Mouse (Mus musculus): ENCODE results near the gene Fitm1.
A peak's percentile ranks its signal among the peaks of the same experiment; 100 is the strongest.

Fitm1 gene

GRCm38 (mm10) chr14:55570588-55570987 is 4.8 kb upstream of the Fitm1 start:
- DNase-seq: no peak

- DNase-seq: no peak
Observed at GRCm38 (mm10) chr14:55571760-55572159, 3.7 kb upstream of the Fitm1 start.

GRCm38 (mm10) chr14:55575711-55576110 is 294 bp downstream of the Fitm1 start:
- DNase-seq: no peak

GRCm38 (mm10) chr14:55576376-55576775 is 959 bp downstream of the Fitm1 start:
- no peak for DNase-seq

DNA sequence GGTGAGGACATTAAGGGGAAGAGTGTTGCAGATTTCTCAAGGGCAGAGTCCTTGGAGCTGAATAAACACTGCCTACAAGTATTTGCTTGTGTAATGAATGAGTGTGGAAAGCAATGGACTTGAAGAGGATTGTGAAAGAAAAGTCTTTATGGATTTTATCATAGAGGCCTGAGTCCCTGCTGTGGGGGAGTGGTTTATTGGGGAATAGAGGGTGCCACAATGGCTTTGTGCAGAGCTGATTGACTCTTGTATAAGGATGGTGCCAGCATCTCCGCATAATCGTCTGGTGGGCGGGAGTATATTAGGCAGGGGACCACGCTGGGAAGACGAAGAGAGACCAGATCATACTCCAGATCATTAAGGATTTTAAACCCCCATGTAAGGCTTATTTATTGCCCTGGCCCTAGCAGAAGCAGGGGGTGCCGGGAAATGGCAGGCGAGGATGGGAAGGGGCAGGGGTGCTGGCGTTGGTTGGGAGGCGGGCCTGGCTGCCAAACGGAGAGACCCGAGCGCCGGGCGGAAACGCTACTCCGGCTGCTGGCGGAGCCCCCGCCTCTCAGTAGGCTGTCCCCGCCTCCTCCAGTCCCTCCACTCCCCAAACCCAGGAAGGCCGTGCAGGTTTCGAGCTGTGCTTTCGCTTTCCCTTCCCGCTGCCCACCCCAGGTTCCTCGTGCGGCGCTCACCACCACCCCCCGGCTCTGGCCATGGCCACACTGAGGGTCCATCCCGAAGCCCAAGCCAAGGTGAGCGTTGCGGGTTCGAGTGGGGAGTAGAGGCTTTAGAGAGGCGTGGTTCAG is 2.7 kb downstream of the Fitm1 start, which contains the start of gene Psme1:
Gene Psme1, plus strand, starts transcription at position 253 of the 797 bp plus-strand sequence.
- peak; percentile 83 for DNase-seq

GRCm38 (mm10) chr14:55578668-55579269 is 3.4 kb downstream of the Fitm1 start:
- DNase-seq: peak; percentile 51

GRCm38 (mm10) chr14:55579511-55580496 is 4.4 kb downstream of the Fitm1 start:
- no peak for DNase-seq

DNA sequence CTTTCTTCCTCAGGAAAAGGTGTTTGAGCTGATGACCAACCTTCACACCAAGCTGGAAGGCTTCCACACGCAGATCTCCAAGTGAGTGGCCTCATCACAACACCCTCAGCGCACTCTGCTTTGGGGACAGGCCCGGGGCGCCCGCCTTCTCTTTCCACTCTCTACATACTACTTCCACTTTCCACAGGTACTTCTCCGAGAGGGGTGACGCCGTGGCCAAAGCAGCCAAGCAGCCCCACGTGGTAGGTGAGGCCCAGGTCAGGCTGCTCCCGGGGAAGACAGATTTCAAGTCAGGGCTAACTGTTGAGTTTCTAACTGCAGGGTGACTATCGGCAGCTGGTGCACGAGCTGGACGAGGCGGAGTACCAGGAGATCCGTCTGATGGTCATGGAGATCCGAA is 5.3 kb downstream of the Fitm1 start:
- DNase-seq: no peak

- DNase-seq: peak; percentile 30
Observed at GRCm38 (mm10) chr14:55581981-55582681, 6.7 kb downstream of the Fitm1 start.

DNA sequence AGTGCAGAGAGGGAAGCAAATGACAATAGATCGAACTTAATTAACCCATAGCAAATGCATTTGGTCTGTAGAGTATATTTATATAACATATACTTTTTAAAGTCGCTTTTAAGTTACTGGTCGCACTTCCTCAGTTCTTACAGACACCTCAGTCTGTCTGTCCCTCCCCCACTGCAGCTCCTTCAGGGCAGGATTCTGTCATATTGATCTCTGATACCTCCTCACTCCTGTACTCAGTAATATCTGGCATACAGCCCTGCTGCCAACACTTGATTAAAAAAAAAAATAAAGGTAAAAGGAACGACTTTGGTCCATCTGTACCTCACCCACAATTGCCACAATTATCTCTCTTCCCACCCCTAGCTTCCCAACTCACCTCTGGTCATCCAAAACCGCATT is 8.9 kb downstream of the Fitm1 start:
- DNase-seq: no peak

- DNase-seq: peak; percentile 93
Observed at GRCm38 (mm10) chr14:55584702-55585565, 9.5 kb downstream of the Fitm1 start, which contains the start of gene Emc9. TSS of gene Emc9 (minus strand) at chr14:55585302.

GRCm38 (mm10) chr14:55585566-55585960 is 10.1 kb downstream of the Fitm1 start:
- peak; percentile 72 for DNase-seq

GRCm38 (mm10) chr14:55586149-55586548 is 10.7 kb downstream of the Fitm1 start:
- peak; percentile 61 for DNase-seq

- no peak for DNase-seq
Observed at GRCm38 (mm10) chr14:55589271-55589670, 13.9 kb downstream of the Fitm1 start.

- DNase-seq: no peak
Observed at GRCm38 (mm10) chr14:55589771-55590448, 14.5 kb downstream of the Fitm1 start.

GRCm38 (mm10) chr14:55590748-55591330 is 15.4 kb downstream of the Fitm1 start, which contains the start of gene Psme2:
TSS of gene Psme2 (minus strand) at chr14:55591113.
- DNase-seq: peak; percentile 95

DNA sequence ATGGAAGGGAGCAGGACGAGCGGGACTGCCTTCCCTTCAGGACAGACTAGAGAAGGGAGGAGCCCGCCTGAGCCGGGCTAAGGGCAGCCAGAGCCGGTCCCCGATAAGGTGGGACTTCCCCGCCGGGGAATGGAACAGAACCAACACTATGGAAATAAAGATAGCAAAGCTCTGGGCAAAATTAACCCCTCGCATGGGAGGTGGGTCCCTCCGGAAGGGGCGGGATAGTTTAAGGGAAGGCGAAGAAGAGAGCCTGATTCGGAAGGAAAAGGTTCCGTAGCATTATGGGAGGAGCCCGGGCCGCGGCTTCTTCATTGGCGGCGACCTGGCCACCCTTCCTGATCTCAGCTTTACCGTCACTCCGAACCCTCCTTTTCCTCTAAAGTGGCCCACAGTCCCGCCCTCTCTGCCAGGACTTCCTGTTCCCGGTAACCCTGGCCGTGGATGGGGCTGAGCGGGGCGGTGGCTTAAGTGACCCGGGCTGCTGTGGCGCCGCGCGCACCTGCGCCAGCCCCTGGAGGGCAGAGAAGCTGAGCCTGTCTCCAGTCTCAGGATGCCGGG is 16.0 kb downstream of the Fitm1 start, which contains the start of gene Rnf31:
Gene Rnf31, plus strand, starts transcription at position 378 of the 561 bp plus-strand sequence.
- peak; percentile 96 for DNase-seq

GRCm38 (mm10) chr14:55592226-55592625 is 16.8 kb downstream of the Fitm1 start:
- DNase-seq: no peak

- DNase-seq: no peak
Observed at GRCm38 (mm10) chr14:55596036-55596690, 20.7 kb downstream of the Fitm1 start.
